Mouse (Mus musculus): ENCODE results near the gene Ryr2. TPM values are rescaled to one million over a fixed set of nuclear protein-coding genes. Genes with fewer than 3 reads are reported as not detected.
"Not testable (repeated sequence)": the region's sequence is repeated elsewhere in the genome, so short reads cannot be mapped to it uniquely, and the experiment has no call there.

Gene Ryr2
- polyA plus RNA-seq, 2 experiments = 0.37 to 0.79 TPM

DNA sequence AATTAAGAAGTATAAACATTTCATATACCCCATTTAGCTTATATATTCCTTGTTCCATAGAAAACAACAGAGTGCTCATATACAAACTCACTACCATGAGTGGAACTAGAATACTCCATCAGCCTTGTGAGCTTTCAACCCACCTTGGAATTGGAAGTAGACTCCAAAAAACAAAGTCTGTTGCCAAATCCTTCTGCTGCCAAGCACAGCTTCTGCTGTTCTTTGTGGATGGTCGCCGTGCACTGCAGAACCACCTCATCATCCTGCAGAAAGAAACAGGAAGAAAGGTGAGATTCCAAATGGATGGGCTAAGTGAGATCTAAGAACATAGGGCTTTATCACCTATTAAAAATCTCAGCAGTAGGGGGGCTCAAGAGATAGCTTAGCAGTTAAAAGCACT lies 161.0 kb downstream of the Ryr2 start:
- Histone ChIP-seq H3K9me3 (ENCODE audit: control insufficient read depth, low read length) (no peaks in the 10 kb centered on the region), H3K36me3 (ENCODE audit: control insufficient read depth, insufficient read depth, low read length) (no peaks in the 10 kb centered on the region), H3K4me3 (replicated peaks; ENCODE audit: low read length) (no peak overlapping the region), H3K4me2 (replicated peaks; ENCODE audit: low read depth, low read length, severe bottlenecking) (no peak overlapping the region), H3K9ac (ENCODE audit: low read depth, low read length, severe bottlenecking) (no peak overlapping the region), H3K27ac (replicated peaks; ENCODE audit: low read depth, low read length) (no peak overlapping the region), H3K27me3 (ENCODE audit: control insufficient read depth, insufficient read depth, low read length) (no peaks in the 10 kb centered on the region), H3K4me1 (ENCODE audit: control insufficient read depth, insufficient read depth, low read length) (no peaks in the 10 kb centered on the region)
- 84% methylated on average over 2 of the region's 2 CpGs for WGBS
- TF ChIP-seq POLR2A (IDR thresholded peaks at IDR 0.05; ENCODE audit: borderline replicate concordance, extremely low read depth, insufficient read depth, insufficient read length) = no peak
- ATAC-seq (ENCODE audit: low FRiP score, low read depth) = no peak
- DNase-seq (ENCODE audit: low spot score) = no peak

GRCm38 (mm10) chr13:11941724-11942123 lies 165.0 kb downstream of the Ryr2 start:
- Histone ChIP-seq H3K4me2 (replicated peaks; ENCODE audit: low read depth, low read length, severe bottlenecking) (no peak overlapping the region), H3K4me1 (ENCODE audit: control insufficient read depth, insufficient read depth, low read length) (no peaks in the 10 kb centered on the region), H3K27ac (replicated peaks; ENCODE audit: low read depth, low read length) (no peak overlapping the region), H3K36me3 (ENCODE audit: control insufficient read depth, insufficient read depth, low read length) (no peaks in the 10 kb centered on the region), H3K9me3 (ENCODE audit: control insufficient read depth, low read length) (no peaks in the 10 kb centered on the region), H3K27me3 (ENCODE audit: control insufficient read depth, insufficient read depth, low read length) (no peaks in the 10 kb centered on the region), H3K9ac (ENCODE audit: low read depth, low read length, severe bottlenecking) (no peak overlapping the region), H3K4me3 (replicated peaks; ENCODE audit: low read length) (no peak overlapping the region)
- DNase-seq (ENCODE audit: low spot score) (no peak), ATAC-seq (ENCODE audit: low FRiP score, low read depth) (no peak)
- TF ChIP-seq POLR2A (IDR thresholded peaks at IDR 0.05; ENCODE audit: borderline replicate concordance, extremely low read depth, insufficient read depth, insufficient read length) = no peak
- WGBS = 78% methylated on average over 4 of the region's 4 CpGs

DNA sequence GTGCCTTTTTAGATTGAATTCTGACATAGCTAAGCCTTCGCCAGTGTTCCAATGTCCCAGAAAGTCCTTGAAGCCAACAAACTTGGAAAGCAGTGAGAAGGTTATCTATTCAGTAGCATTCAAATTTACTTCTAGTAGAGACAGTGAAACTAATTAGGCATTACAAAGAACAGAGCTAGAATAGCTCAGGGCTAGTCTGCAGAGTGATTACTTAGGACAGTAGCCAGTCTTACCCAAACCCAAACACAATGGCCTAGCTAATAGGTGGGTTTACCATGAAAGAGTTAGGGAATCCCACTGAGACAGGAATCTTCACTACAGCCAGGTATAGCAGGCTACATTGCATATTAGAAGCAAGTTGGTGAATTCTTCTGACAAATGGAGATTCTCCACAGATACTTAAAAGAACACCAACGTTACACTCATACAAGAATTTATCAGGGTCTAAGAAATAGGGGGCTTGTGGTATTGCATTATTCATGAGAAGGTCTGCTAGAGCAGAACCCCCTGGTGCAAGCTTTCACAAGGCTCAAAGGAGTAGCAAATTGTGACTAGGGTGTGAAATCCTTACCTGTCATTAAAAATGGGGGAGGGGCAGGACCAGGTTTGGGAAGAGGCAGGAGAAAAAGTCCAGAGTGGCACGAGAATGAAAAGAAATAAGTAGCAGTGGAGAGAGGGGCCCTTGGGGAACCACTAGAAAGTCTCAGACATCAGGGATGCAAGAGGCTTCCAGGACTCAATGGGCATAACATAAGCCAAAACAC lies 172.3 kb downstream of the Ryr2 start:
- not testable (repeated sequence) for DNase-seq (ENCODE audit: low spot score); H3K27ac ChIP-seq (replicated peaks; ENCODE audit: low read depth, low read length); H3K27me3 ChIP-seq (ENCODE audit: control insufficient read depth, insufficient read depth, low read length); H3K4me2 ChIP-seq (replicated peaks; ENCODE audit: low read depth, low read length, severe bottlenecking); H3K9ac ChIP-seq (ENCODE audit: low read depth, low read length, severe bottlenecking); H3K36me3 ChIP-seq (ENCODE audit: control insufficient read depth, insufficient read depth, low read length); ATAC-seq (ENCODE audit: low FRiP score, low read depth); H3K4me3 ChIP-seq (replicated peaks; ENCODE audit: low read length); H3K4me1 ChIP-seq (ENCODE audit: control insufficient read depth, insufficient read depth, low read length); H3K9me3 ChIP-seq (ENCODE audit: control insufficient read depth, low read length)
- WGBS = 51% methylated on average over 3 of the region's 3 CpGs

GRCm38 (mm10) chr13:11933334-11933733 lies 173.4 kb downstream of the Ryr2 start:
- TF ChIP-seq POLR2A (IDR thresholded peaks at IDR 0.05; ENCODE audit: borderline replicate concordance, extremely low read depth, insufficient read depth, insufficient read length) = no peak
- no peak overlapping the region for H3K4me3 ChIP-seq (replicated peaks; ENCODE audit: low read length)
- H3K9ac ChIP-seq (ENCODE audit: low read depth, low read length, severe bottlenecking) = no peak overlapping the region
- H3K27ac ChIP-seq (replicated peaks; ENCODE audit: low read depth, low read length) = no peak overlapping the region
- H3K27me3 ChIP-seq (ENCODE audit: control insufficient read depth, insufficient read depth, low read length) = no peaks in the 10 kb centered on the region
- no peaks in the 10 kb centered on the region for H3K4me1 ChIP-seq (ENCODE audit: control insufficient read depth, insufficient read depth, low read length)
- no peak overlapping the region for H3K4me2 ChIP-seq (replicated peaks; ENCODE audit: low read depth, low read length, severe bottlenecking)
- no peaks in the 10 kb centered on the region for H3K36me3 ChIP-seq (ENCODE audit: control insufficient read depth, insufficient read depth, low read length)
- no peak for ATAC-seq (ENCODE audit: low FRiP score, low read depth)
- DNase-seq (ENCODE audit: low spot score) = no peak
- H3K9me3 ChIP-seq (ENCODE audit: control insufficient read depth, low read length) = no peaks in the 10 kb centered on the region

GRCm38 (mm10) chr13:11928709-11929108 lies 178.0 kb downstream of the Ryr2 start:
- H3K4me3 ChIP-seq (replicated peaks; ENCODE audit: low read length) = no peak overlapping the region
- H3K27me3 ChIP-seq (ENCODE audit: control insufficient read depth, insufficient read depth, low read length) = no peaks in the 10 kb centered on the region
- no peaks in the 10 kb centered on the region for H3K36me3 ChIP-seq (ENCODE audit: control insufficient read depth, insufficient read depth, low read length)
- DNase-seq (ENCODE audit: low spot score) (no peak), ATAC-seq (ENCODE audit: low FRiP score, low read depth) (no peak)
- no peak overlapping the region for H3K9ac ChIP-seq (ENCODE audit: low read depth, low read length, severe bottlenecking)
- no peaks in the 10 kb centered on the region for H3K9me3 ChIP-seq (ENCODE audit: control insufficient read depth, low read length)
- H3K4me1 ChIP-seq (ENCODE audit: control insufficient read depth, insufficient read depth, low read length) = no peaks in the 10 kb centered on the region
- no peak overlapping the region for H3K27ac ChIP-seq (replicated peaks; ENCODE audit: low read depth, low read length)
- no peak overlapping the region for H3K4me2 ChIP-seq (replicated peaks; ENCODE audit: low read depth, low read length, severe bottlenecking)
- no peak for TF ChIP-seq POLR2A (IDR thresholded peaks at IDR 0.05; ENCODE audit: borderline replicate concordance, extremely low read depth, insufficient read depth, insufficient read length)
- 93% methylated on average over 3 of the region's 3 CpGs for WGBS

DNA sequence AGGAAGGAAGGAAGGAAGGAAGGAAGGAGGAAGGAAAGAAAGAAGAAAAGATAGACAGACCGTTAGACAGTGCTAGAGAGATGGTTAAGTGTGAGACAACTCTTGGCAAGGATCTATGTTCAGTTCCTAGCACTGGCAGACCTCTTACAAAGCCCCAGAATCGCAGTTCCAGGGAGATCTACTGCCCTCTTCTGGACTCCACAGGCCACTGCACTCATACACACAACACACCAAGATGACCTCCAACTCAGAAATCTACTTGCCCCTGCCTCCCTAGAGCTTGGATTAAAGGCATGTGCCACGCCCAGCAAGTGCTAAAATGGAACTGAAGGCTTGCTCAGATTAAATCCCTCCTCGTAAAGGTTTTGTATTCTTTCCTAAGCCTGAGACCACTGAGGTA lies 179.0 kb downstream of the Ryr2 start:
- no peak overlapping the region for H3K27ac ChIP-seq (replicated peaks; ENCODE audit: low read depth, low read length)
- no peak for TF ChIP-seq POLR2A (IDR thresholded peaks at IDR 0.05; ENCODE audit: borderline replicate concordance, extremely low read depth, insufficient read depth, insufficient read length)
- no peak overlapping the region for H3K9ac ChIP-seq (ENCODE audit: low read depth, low read length, severe bottlenecking)
- H3K36me3 ChIP-seq (ENCODE audit: control insufficient read depth, insufficient read depth, low read length) = no peaks in the 10 kb centered on the region
- H3K27me3 ChIP-seq (ENCODE audit: control insufficient read depth, insufficient read depth, low read length) = no peaks in the 10 kb centered on the region
- no peak overlapping the region for H3K4me2 ChIP-seq (replicated peaks; ENCODE audit: low read depth, low read length, severe bottlenecking)
- H3K4me3 ChIP-seq (replicated peaks; ENCODE audit: low read length) = no peak overlapping the region
- no peaks in the 10 kb centered on the region for H3K4me1 ChIP-seq (ENCODE audit: control insufficient read depth, insufficient read depth, low read length)
- DNase-seq (ENCODE audit: low spot score) = no peak
- 86% methylated on average over 4 of the region's 4 CpGs for WGBS
- no peaks in the 10 kb centered on the region for H3K9me3 ChIP-seq (ENCODE audit: control insufficient read depth, low read length)
- no peak for ATAC-seq (ENCODE audit: low FRiP score, low read depth)

Measured in limb, embryonic 14.5 days (tissue).